8 mouse cellular contexts compared by ENCODE assay signal in genomic region chr13:53309148-53309547, GRCm38 (mm10). TPM values are rescaled to one million over a fixed set of nuclear protein-coding genes. Genes with fewer than 3 reads are reported as not detected.
A peak's percentile ranks its signal among the peaks of the same experiment; 100 is the strongest.
DNase-seq lines count a peak whose midpoint lies in the region; ATAC-seq and TF ChIP-seq lines count a peak whose summit lies in the region.

No protein-coding gene starts in this region.

- H3K4me2 ChIP-seq in heart, embryonic 12.5 days: peak overlapping the region; percentile 42
- H3K4me2 ChIP-seq in forebrain, embryonic 13.5 days: peak overlapping the region; percentile 57; the same call in 1 of the 2 replicates
- peak overlapping the region; percentile 60 for H3K4me2 ChIP-seq in limb, embryonic 13.5 days (replicated peaks)

- no peaks in the 10 kb centered on the region for H3K36me3 ChIP-seq in heart, embryonic 12.5 days
- no peaks in the 10 kb centered on the region for H3K36me3 ChIP-seq in forebrain, embryonic 13.5 days (ENCODE audit: poor library complexity, severe bottlenecking)
- no peaks in the 10 kb centered on the region for H3K36me3 ChIP-seq in limb, embryonic 13.5 days

- no peak overlapping the region for H3K27ac ChIP-seq in heart, embryonic 12.5 days (ENCODE audit: poor library complexity, severe bottlenecking)
- 0 out of 2 replicates have a peak overlapping the region, but pooled peaks have one; percentile 52 for H3K27ac ChIP-seq in forebrain, embryonic 13.5 days
- peak overlapping the region; percentile 96 for H3K27ac ChIP-seq in limb, embryonic 13.5 days

- TF ChIP-seq CTCF in brain, embryonic 14.5 days (IDR thresholded peaks at IDR 0.05; ENCODE audit: borderline replicate concordance, extremely low read depth, insufficient read depth, insufficient read length): no peak

- TF ChIP-seq POLR2A in brain, embryonic 14.5 days (IDR thresholded peaks at IDR 0.05; ENCODE audit: borderline replicate concordance, extremely low read depth, insufficient read depth, insufficient read length, poor library complexity, severe bottlenecking): no peak

- ATAC-seq in heart, embryonic 12.5 days (ENCODE audit: insufficient number of reproducible peaks, low FRiP score): no peak
- no peak for ATAC-seq in forebrain, embryonic 13.5 days
- ATAC-seq in limb, embryonic 13.5 days (ENCODE audit: low FRiP score, low read depth): peak; percentile 46

- WGBS in heart, embryonic 12.5 days: 48% methylated on average over 9 of the region's 9 CpGs
- 53% methylated on average over 9 of the region's 9 CpGs for WGBS in forebrain, embryonic 13.5 days
- 8% methylated on average over 9 of the region's 9 CpGs for WGBS in limb, embryonic 13.5 days

- DNase-seq in heart, adult 8-10 months (ENCODE audit: low spot score): no peak
- peak; percentile 43 for DNase-seq in brain, embryonic 14.5 days (ENCODE audit: low read depth)
- no peak for DNase-seq in frontal cortex, adult 2 months (ENCODE audit: extremely low spot score in 1 of 2, low spot score in 1 of 2)
- DNase-seq in Muller cell, postnatal 12 days (ENCODE audit: inconsistent ontology term): no peak
- no peak for DNase-seq in kidney, adult 8-10 months

- H3K4me1 ChIP-seq in heart, embryonic 12.5 days (replicated peaks): peaks cover 5% of the 10 kb centered on the region; the same call in 1 of the 2 replicates
- H3K4me1 ChIP-seq in forebrain, embryonic 13.5 days: peaks cover 15% of the 10 kb centered on the region
- H3K4me1 ChIP-seq in limb, embryonic 13.5 days: peaks cover 30% of the 10 kb centered on the region

- no peak overlapping the region for H3K9ac ChIP-seq in heart, embryonic 12.5 days
- H3K9ac ChIP-seq in forebrain, embryonic 13.5 days: peak overlapping the region; percentile 1; the same call in 1 of the 2 replicates
- peak overlapping the region; percentile 63 for H3K9ac ChIP-seq in limb, embryonic 13.5 days

- no peaks in the 10 kb centered on the region for H3K9me3 ChIP-seq in heart, embryonic 12.5 days (replicated peaks)
- no peaks in the 10 kb centered on the region for H3K9me3 ChIP-seq in forebrain, embryonic 13.5 days (replicated peaks)
- no peaks in the 10 kb centered on the region for H3K9me3 ChIP-seq in limb, embryonic 13.5 days

- no peaks in the 10 kb centered on the region for H3K27me3 ChIP-seq in heart, embryonic 12.5 days (replicated peaks)
- H3K27me3 ChIP-seq in forebrain, embryonic 13.5 days: no peaks in the 10 kb centered on the region
- no peaks in the 10 kb centered on the region for H3K27me3 ChIP-seq in limb, embryonic 13.5 days

- H3K4me3 ChIP-seq in heart, embryonic 12.5 days: no peak overlapping the region
- no peak overlapping the region for H3K4me3 ChIP-seq in forebrain, embryonic 13.5 days
- H3K4me3 ChIP-seq in limb, embryonic 13.5 days: peak overlapping the region; percentile 30

RNA-seq across cellular contexts. Expression of gene Ror2, which starts 23.2 kb away (rescaled TPM):
- 28.3 and 30.7 TPM in 2 replicates for polyA plus RNA-seq in heart, embryonic 12.5 days (2016; fragmentation: Nextera tagmentation; extraction: Ambion mirVana)
- total RNA-seq in heart, adult 8-10 months (2022): 1 to 10 TPM in 3 of 4 experiments, under 1 TPM in 1; 0.72 to 1.2 (median 1.0) TPM
- polyA plus RNA-seq in brain, embryonic 14.5 days (2012; rRNA removed): 6.4 and 7.4 TPM in 2 replicates
- 5.8 and 6.5 TPM in 2 replicates for polyA plus RNA-seq in forebrain, embryonic 13.5 days (2015; fragmentation: Nextera tagmentation; extraction: Ambion mirVana)
- 25.7 and 25.8 TPM in 2 replicates for polyA plus RNA-seq in limb, embryonic 13.5 days (2015; fragmentation: Nextera tagmentation; extraction: Ambion mirVana)
- polyA plus RNA-seq in frontal cortex, adult 2 months (2012; rRNA removed): 1.2 and 1.4 TPM in 2 replicates
